Mouse (Mus musculus): ENCODE measurements at regions not wholly inside any gene's neighbourhood (a gene's known extent, or its start where the extent isn't known, plus 50 kb on each side); places are given as distances from the start of the nearest gene placed in this dataset.

DNA sequence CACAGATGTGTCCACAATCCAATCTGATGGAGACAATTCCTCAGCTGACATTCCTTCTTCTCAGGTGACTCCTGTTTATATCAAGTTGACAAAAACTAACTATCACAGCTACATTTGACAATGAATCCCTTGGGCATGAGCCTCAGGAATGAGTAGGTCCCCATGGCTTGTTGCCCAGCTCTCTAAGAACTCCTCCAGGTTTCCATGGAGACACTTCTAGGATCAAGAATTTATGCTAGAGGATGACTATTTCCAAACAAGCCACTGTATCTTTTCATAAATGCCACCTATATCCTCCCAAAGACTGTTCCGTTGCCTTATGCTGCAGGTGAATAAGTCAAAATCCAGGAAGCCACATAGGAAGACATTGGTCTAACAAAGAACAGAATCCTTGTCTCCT lies 104.3 kb downstream of the Ddx1 start:
- 65% methylated on average over 1 of the region's 1 CpGs for WGBS (ENCODE audit: insufficient replicate concordance)
- Histone ChIP-seq H3K36me3 (ENCODE audit: control insufficient read depth, insufficient read depth, low read length) (no peaks in the 10 kb centered on the region), H3K4me3 (ENCODE audit: low read depth, low read length) (no peak overlapping the region), H3K9ac (ENCODE audit: low read depth, low read length) (no peak overlapping the region), H3K27ac (ENCODE audit: low read depth, low read length) (0 out of 2 replicates have a peak overlapping the region, but pooled peaks have one; percentile 31), H3K4me2 (no peak overlapping the region), H3K4me1 (ENCODE audit: control insufficient read depth, insufficient read depth, low read length) (peaks cover 11% of the 10 kb centered on the region), H3K27me3 (ENCODE audit: control insufficient read depth, insufficient read depth, low read length) (no peaks in the 10 kb centered on the region), H3K9me3 (replicated peaks; ENCODE audit: control insufficient read depth, low read length) (no peaks in the 10 kb centered on the region)
- ATAC-seq (replicated peaks; ENCODE audit: insufficient number of reproducible peaks, low FRiP score, low TSS enrichment): no peak

GRCm38 (mm10) chr12:13140636-13141035 lies 108.4 kb downstream of the Ddx1 start:
- Histone ChIP-seq H3K9ac (ENCODE audit: low read depth, low read length) (no peak overlapping the region), H3K9me3 (replicated peaks; ENCODE audit: control insufficient read depth, low read length) (no peaks in the 10 kb centered on the region), H3K4me2 (no peak overlapping the region), H3K4me3 (ENCODE audit: low read depth, low read length) (no peak overlapping the region), H3K4me1 (ENCODE audit: control insufficient read depth, insufficient read depth, low read length) (peaks cover 6% of the 10 kb centered on the region), H3K36me3 (ENCODE audit: control insufficient read depth, insufficient read depth, low read length) (no peaks in the 10 kb centered on the region), H3K27me3 (ENCODE audit: control insufficient read depth, insufficient read depth, low read length) (no peaks in the 10 kb centered on the region), H3K27ac (ENCODE audit: low read depth, low read length) (no peak overlapping the region)
- ATAC-seq (replicated peaks; ENCODE audit: insufficient number of reproducible peaks, low FRiP score, low TSS enrichment): no peak
- 65% methylated on average over 6 of the region's 6 CpGs for WGBS (ENCODE audit: insufficient replicate concordance)

- no peaks in the 10 kb centered on the region for H3K27me3 ChIP-seq (ENCODE audit: control insufficient read depth, insufficient read depth, low read length)
- 61% methylated on average over 5 of the region's 5 CpGs for WGBS (ENCODE audit: insufficient replicate concordance)
- no peak for ATAC-seq (replicated peaks; ENCODE audit: insufficient number of reproducible peaks, low FRiP score, low TSS enrichment)
- H3K4me3 ChIP-seq (ENCODE audit: low read depth, low read length): no peak overlapping the region
- H3K9me3 ChIP-seq (replicated peaks; ENCODE audit: control insufficient read depth, low read length): no peaks in the 10 kb centered on the region
- H3K27ac ChIP-seq (ENCODE audit: low read depth, low read length): no peak overlapping the region
- no peak overlapping the region for H3K9ac ChIP-seq (ENCODE audit: low read depth, low read length)
- H3K36me3 ChIP-seq (ENCODE audit: control insufficient read depth, insufficient read depth, low read length): no peaks in the 10 kb centered on the region
- H3K4me1 ChIP-seq (ENCODE audit: control insufficient read depth, insufficient read depth, low read length): no peaks in the 10 kb centered on the region
- no peak overlapping the region for H3K4me2 ChIP-seq
These were observed 109.8 kb downstream of the Ddx1 start for GRCm38 (mm10) chr12:13139189-13139588.

- no peaks in the 10 kb centered on the region for H3K9me3 ChIP-seq (replicated peaks; ENCODE audit: control insufficient read depth, low read length)
- H3K9ac ChIP-seq (ENCODE audit: low read depth, low read length): no peak overlapping the region
- no peak overlapping the region for H3K27ac ChIP-seq (ENCODE audit: low read depth, low read length)
- WGBS (ENCODE audit: insufficient replicate concordance): 81% methylated on average over 10 of the region's 10 CpGs
- ATAC-seq (replicated peaks; ENCODE audit: insufficient number of reproducible peaks, low FRiP score, low TSS enrichment): no peak
- no peaks in the 10 kb centered on the region for H3K27me3 ChIP-seq (ENCODE audit: control insufficient read depth, insufficient read depth, low read length)
- no peaks in the 10 kb centered on the region for H3K36me3 ChIP-seq (ENCODE audit: control insufficient read depth, insufficient read depth, low read length)
- no peaks in the 10 kb centered on the region for H3K4me1 ChIP-seq (ENCODE audit: control insufficient read depth, insufficient read depth, low read length)
- H3K4me2 ChIP-seq: no peak overlapping the region
- H3K4me3 ChIP-seq (ENCODE audit: low read depth, low read length): no peak overlapping the region
These were observed 114.8 kb downstream of the Ddx1 start for GRCm38 (mm10) chr12:13134168-13134567.

- peak; percentile 55; the same call in 1 of the 2 replicates for ATAC-seq (replicated peaks; ENCODE audit: insufficient number of reproducible peaks, low FRiP score, low TSS enrichment)
- WGBS (ENCODE audit: insufficient replicate concordance): 55% methylated on average over 8 of the region's 8 CpGs
These were observed 119.3 kb downstream of the Ddx1 start for GRCm38 (mm10) chr12:13129677-13130082.

GRCm38 (mm10) chr12:13127407-13127806 lies 121.6 kb downstream of the Ddx1 start:
- no peak for ATAC-seq (replicated peaks; ENCODE audit: insufficient number of reproducible peaks, low FRiP score, low TSS enrichment)
- WGBS (ENCODE audit: insufficient replicate concordance): 71% methylated on average over 11 of the region's 11 CpGs
- no peaks in the 10 kb centered on the region for H3K27me3 ChIP-seq (ENCODE audit: control insufficient read depth, insufficient read depth, low read length)
- peaks cover 2% of the 10 kb centered on the region for H3K4me1 ChIP-seq (ENCODE audit: control insufficient read depth, insufficient read depth, low read length)
- H3K4me2 ChIP-seq: no peak overlapping the region
- H3K4me3 ChIP-seq (ENCODE audit: low read depth, low read length): no peak overlapping the region
- H3K27ac ChIP-seq (ENCODE audit: low read depth, low read length): no peak overlapping the region
- no peaks in the 10 kb centered on the region for H3K36me3 ChIP-seq (ENCODE audit: control insufficient read depth, insufficient read depth, low read length)
- no peak overlapping the region for H3K9ac ChIP-seq (ENCODE audit: low read depth, low read length)
- H3K9me3 ChIP-seq (replicated peaks; ENCODE audit: control insufficient read depth, low read length): no peaks in the 10 kb centered on the region

More at GRCm38 (mm10) chr12:13129677-13130082, 119.3 kb downstream of the Ddx1 start:
- Histone ChIP-seq H3K27ac (ENCODE audit: low read depth, low read length) (no peak overlapping the region), H3K4me2 (no peak overlapping the region), H3K4me3 (ENCODE audit: low read depth, low read length) (no peak overlapping the region), H3K9ac (ENCODE audit: low read depth, low read length) (no peak overlapping the region), H3K4me1 (ENCODE audit: control insufficient read depth, insufficient read depth, low read length) (no peaks in the 10 kb centered on the region), H3K27me3 (ENCODE audit: control insufficient read depth, insufficient read depth, low read length) (no peaks in the 10 kb centered on the region), H3K36me3 (ENCODE audit: control insufficient read depth, insufficient read depth, low read length) (no peaks in the 10 kb centered on the region), H3K9me3 (replicated peaks; ENCODE audit: control insufficient read depth, low read length) (no peaks in the 10 kb centered on the region)

- WGBS (ENCODE audit: insufficient replicate concordance): 92% methylated on average over 1 of the region's 1 CpGs
These were observed 124.0 kb downstream of the Ddx1 start for GRCm38 (mm10) chr12:13125054-13125453.

GRCm38 (mm10) chr12:13122282-13122681 lies 126.7 kb downstream of the Ddx1 start:
- no peak overlapping the region for H3K4me2 ChIP-seq
- 0 out of 2 replicates have a peak overlapping the region, but pooled peaks have one; percentile 34 for H3K9ac ChIP-seq (ENCODE audit: low read depth, low read length)
- H3K9me3 ChIP-seq (replicated peaks; ENCODE audit: control insufficient read depth, low read length): no peaks in the 10 kb centered on the region
- peak overlapping the region; percentile 59; the same call in 1 of the 2 replicates for H3K27ac ChIP-seq (ENCODE audit: low read depth, low read length)
- no peak overlapping the region for H3K4me3 ChIP-seq (ENCODE audit: low read depth, low read length)
- H3K36me3 ChIP-seq (ENCODE audit: control insufficient read depth, insufficient read depth, low read length): no peaks in the 10 kb centered on the region
- peaks cover 7% of the 10 kb centered on the region for H3K4me1 ChIP-seq (ENCODE audit: control insufficient read depth, insufficient read depth, low read length)
- ATAC-seq (replicated peaks; ENCODE audit: insufficient number of reproducible peaks, low FRiP score, low TSS enrichment): peak; percentile 27; the same call in 1 of the 2 replicates
- WGBS (ENCODE audit: insufficient replicate concordance): 27% methylated on average over 9 of the region's 9 CpGs
- H3K27me3 ChIP-seq (ENCODE audit: control insufficient read depth, insufficient read depth, low read length): no peaks in the 10 kb centered on the region

More at GRCm38 (mm10) chr12:13125054-13125453, 124.0 kb downstream of the Ddx1 start:
- Histone ChIP-seq H3K27ac (ENCODE audit: low read depth, low read length) (no peak overlapping the region), H3K4me2 (no peak overlapping the region), H3K4me1 (ENCODE audit: control insufficient read depth, insufficient read depth, low read length) (peaks cover 7% of the 10 kb centered on the region), H3K4me3 (ENCODE audit: low read depth, low read length) (no peak overlapping the region), H3K27me3 (ENCODE audit: control insufficient read depth, insufficient read depth, low read length) (no peaks in the 10 kb centered on the region), H3K9ac (ENCODE audit: low read depth, low read length) (no peak overlapping the region), H3K36me3 (ENCODE audit: control insufficient read depth, insufficient read depth, low read length) (no peaks in the 10 kb centered on the region), H3K9me3 (replicated peaks; ENCODE audit: control insufficient read depth, low read length) (no peaks in the 10 kb centered on the region)
- ATAC-seq (replicated peaks; ENCODE audit: insufficient number of reproducible peaks, low FRiP score, low TSS enrichment): no peak

DNA sequence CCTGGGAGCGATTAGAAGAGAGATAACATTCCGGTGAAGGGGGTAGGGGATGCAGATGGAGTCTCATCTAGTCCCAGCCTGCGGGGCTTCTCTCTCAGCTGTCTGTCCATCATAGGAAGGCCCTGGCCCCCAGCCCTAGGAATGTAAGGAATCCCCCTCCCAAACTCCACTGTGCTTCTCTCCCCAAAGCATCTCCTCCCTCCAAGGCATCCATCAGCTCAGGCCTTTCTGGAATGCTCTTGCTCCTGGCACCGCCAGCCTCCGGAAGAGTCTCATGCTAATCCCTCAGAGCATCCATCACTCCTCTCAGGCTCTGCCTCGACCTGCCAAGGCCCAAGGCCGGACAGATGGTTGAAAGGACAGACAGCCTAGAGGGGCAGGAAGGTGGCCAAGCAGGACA lies 128.4 kb downstream of the Ddx1 start:
- no peaks in the 10 kb centered on the region for H3K36me3 ChIP-seq (ENCODE audit: control insufficient read depth, insufficient read depth, low read length)
- H3K27me3 ChIP-seq (ENCODE audit: control insufficient read depth, insufficient read depth, low read length): no peaks in the 10 kb centered on the region
- H3K27ac ChIP-seq (ENCODE audit: low read depth, low read length): no peak overlapping the region
- no peak overlapping the region for H3K4me2 ChIP-seq
- 18% methylated on average over 7 of the region's 7 CpGs for WGBS (ENCODE audit: insufficient replicate concordance)
- H3K9me3 ChIP-seq (replicated peaks; ENCODE audit: control insufficient read depth, low read length): no peaks in the 10 kb centered on the region
- H3K4me3 ChIP-seq (ENCODE audit: low read depth, low read length): no peak overlapping the region
- no peak overlapping the region for H3K9ac ChIP-seq (ENCODE audit: low read depth, low read length)
- ATAC-seq (replicated peaks; ENCODE audit: insufficient number of reproducible peaks, low FRiP score, low TSS enrichment): peak; percentile 59; the same call in 1 of the 2 replicates
- peaks cover 7% of the 10 kb centered on the region for H3K4me1 ChIP-seq (ENCODE audit: control insufficient read depth, insufficient read depth, low read length)
